Mouse (Mus musculus) CH12.LX (cell line): ENCODE measurements around the gene Coro2a. TPM values are rescaled to one million over a fixed set of nuclear protein-coding genes. Genes with fewer than 3 reads are reported as not detected.

Experiments
- DNase-seq: peaks from one replicate; pipeline ENCODE4 v3.0.0-alpha.2; 2013; ENCODE audit errors: extremely low read depth
- H3K27ac ChIP-seq: 2 replicates; pipeline ENCODE4 v1.5.1; 2012; ENCODE audit warnings: low read depth, mild to moderate bottlenecking, control low read depth, moderate library complexity; ENCODE audit not compliant: insufficient read depth
- H3K27me3 ChIP-seq: replicated peaks from 2 replicates; pipeline ENCODE3; 2012; ENCODE audit warnings: inconsistent platforms
- H3K36me3 ChIP-seq, 2 experiments: replicated peaks in 1 of 2; 2 replicates each; pipeline versions ENCODE3 to v1.6.1; 2012; ENCODE audit warnings: inconsistent platforms in 1 of 2, low read length in 1 of 2, mild to moderate bottlenecking in 1 of 2, mixed read lengths in 1 of 2, moderate library complexity in 1 of 2; ENCODE audit not compliant: control insufficient read depth in 1 of 2, insufficient read depth in 1 of 2
- H3K4me1 ChIP-seq, 2 experiments: 2 replicates each; pipeline ENCODE4 v1.6.1; 2012; ENCODE audit warnings: inconsistent platforms in 1 of 2, moderate library complexity in 1 of 2; ENCODE audit not compliant: insufficient read depth in 2 of 2, control insufficient read depth in 1 of 2
- H3K4me2 ChIP-seq: 2 replicates; pipeline ENCODE4 v1.6.1; 2012; ENCODE audit warnings: low read depth, mild to moderate bottlenecking, control low read depth; ENCODE audit not compliant: poor library complexity, insufficient read depth, severe bottlenecking
- H3K4me3 ChIP-seq, 3 experiments: fragments of 150-350 bp in 1 of 3; sonication (generic) in 1 of 3; replicated peaks in 1 of 3; 2 replicates each; pipeline versions ENCODE3 to v1.5.1; 2011 to 2012; ENCODE audit warnings: low read depth in 2 of 3, low read length in 2 of 3, mild to moderate bottlenecking in 2 of 3, moderate library complexity in 2 of 3, control low read depth in 1 of 3, improper control_type of control experiment in 1 of 3, inconsistent platforms in 1 of 3, mixed read lengths in 1 of 3; ENCODE audit not compliant: poor library complexity in 1 of 3
- H3K79me2 ChIP-seq: replicated peaks from 2 replicates; pipeline ENCODE4 v1.6.1; 2012; ENCODE audit warnings: mild to moderate bottlenecking, moderate library complexity; ENCODE audit not compliant: control insufficient read depth, poor library complexity, insufficient read depth, severe bottlenecking; ENCODE audit errors: extremely low read depth
- H3K9ac ChIP-seq: 2 replicates; pipeline ENCODE4 v1.6.1; 2012; ENCODE audit warnings: low read depth, mild to moderate bottlenecking, control low read depth, moderate library complexity; ENCODE audit not compliant: insufficient read depth
- H3K9me3 ChIP-seq: replicated peaks from 2 replicates; pipeline ENCODE3; 2012; ENCODE audit warnings: low read length, inconsistent platforms, mixed read lengths
- BHLHE40 ChIP-seq: IDR thresholded peaks from 2 replicates; pipeline ENCODE4 v1.6.1; 2011; ENCODE audit warnings: mild to moderate bottlenecking, low read depth, low read length, improper control_type of control experiment
- CHD1 ChIP-seq: IDR thresholded peaks from 2 replicates; pipeline ENCODE4 v1.6.1; 2012; ENCODE audit warnings: low read depth, low read length, improper control_type of control experiment, inconsistent platforms
- CHD2 ChIP-seq: IDR thresholded peaks from 2 replicates; pipeline ENCODE4 v1.6.1; 2011; ENCODE audit warnings: low read length, improper control_type of control experiment
- CTCF ChIP-seq, 2 experiments: IDR thresholded peaks in 1 of 2; conservative IDR thresholded peaks in 1 of 2; 2 replicates each; pipeline ENCODE4 v1.5.1; 2011 to 2012; ENCODE audit warnings: low read depth in 2 of 2, low read length in 2 of 2, improper control_type of control experiment in 1 of 2, inconsistent platforms in 1 of 2, mild to moderate bottlenecking in 1 of 2, moderate library complexity in 1 of 2
- E2F4 ChIP-seq: IDR thresholded peaks from 2 replicates; pipeline ENCODE4 v1.6.1; 2011; ENCODE audit warnings: low read depth, low read length, improper control_type of control experiment; ENCODE audit not compliant: insufficient replicate concordance
- ELF1 ChIP-seq: IDR thresholded peaks from 2 replicates; pipeline ENCODE4 v1.6.1; 2014; ENCODE audit warnings: low read depth, mild to moderate bottlenecking, inconsistent platforms, low read length, improper control_type of control experiment
- EP300 ChIP-seq: IDR thresholded peaks from 2 replicates; pipeline ENCODE4 v1.6.1; 2011; ENCODE audit warnings: low read length, improper control_type of control experiment
- HCFC1 ChIP-seq: IDR thresholded peaks from 2 replicates; pipeline ENCODE4 v1.6.1; 2012; ENCODE audit warnings: low read depth, mild to moderate bottlenecking, inconsistent platforms, low read length, improper control_type of control experiment
- IRF4 ChIP-seq: IDR thresholded peaks from 2 replicates; pipeline ENCODE4 v1.6.1; 2014; ENCODE audit warnings: low read depth, mild to moderate bottlenecking, inconsistent platforms, low read length, improper control_type of control experiment
- JUN ChIP-seq: IDR thresholded peaks from 2 replicates; pipeline ENCODE4 v1.6.1; 2011; ENCODE audit warnings: low read depth, mild to moderate bottlenecking, low read length, improper control_type of control experiment, moderate library complexity; ENCODE audit not compliant: insufficient read depth
- JUND ChIP-seq: conservative IDR thresholded peaks from 2 replicates; pipeline ENCODE4 v1.6.1; 2011; ENCODE audit warnings: low read depth, low read length, improper control_type of control experiment
- KAT2A ChIP-seq: IDR thresholded peaks from 2 replicates; pipeline ENCODE4 v1.6.1; 2012; ENCODE audit warnings: low read length, improper control_type of control experiment, inconsistent platforms; ENCODE audit not compliant: insufficient replicate concordance
- MAFK ChIP-seq: IDR thresholded peaks from 2 replicates; pipeline ENCODE4 v1.6.1; 2011; ENCODE audit warnings: low read length, improper control_type of control experiment; ENCODE audit not compliant: insufficient replicate concordance
- MAZ ChIP-seq: IDR thresholded peaks from 2 replicates; pipeline ENCODE4 v1.6.1; 2012; ENCODE audit warnings: low read depth, mild to moderate bottlenecking, inconsistent platforms, low read length, improper control_type of control experiment, moderate library complexity
- MEF2A ChIP-seq: IDR thresholded peaks from 2 replicates; pipeline ENCODE4 v1.6.1; 2014; ENCODE audit warnings: low read depth, mild to moderate bottlenecking, inconsistent platforms, low read length, improper control_type of control experiment, borderline replicate concordance
- MXI1 ChIP-seq: IDR thresholded peaks from 2 replicates; pipeline ENCODE4 v1.6.1; 2011; ENCODE audit warnings: mild to moderate bottlenecking, low read depth, low read length, improper control_type of control experiment
- MYC ChIP-seq: IDR thresholded peaks from 2 replicates; pipeline ENCODE4 v1.6.1; 2011; ENCODE audit warnings: low read depth, mild to moderate bottlenecking, improper control_type of control experiment, low read length
- NELFE ChIP-seq: IDR thresholded peaks from 2 replicates; pipeline ENCODE4 v1.6.1; 2011; ENCODE audit warnings: low read depth, low read length, improper control_type of control experiment
- NRF1 ChIP-seq: IDR thresholded peaks from 2 replicates; pipeline ENCODE4 v1.6.1; 2014; ENCODE audit warnings: low read depth, mild to moderate bottlenecking, inconsistent platforms, low read length, improper control_type of control experiment, moderate library complexity
- POLR2AphosphoS2 ChIP-seq: IDR thresholded peaks from 2 replicates; pipeline ENCODE4 v1.6.1; 2011; ENCODE audit warnings: low read depth, low read length, improper control_type of control experiment
- SIN3A ChIP-seq: IDR thresholded peaks from 2 replicates; pipeline ENCODE4 v1.6.1; 2012; ENCODE audit warnings: low read length, improper control_type of control experiment, inconsistent platforms
- SMC3 ChIP-seq: IDR thresholded peaks from 2 replicates; pipeline ENCODE4 v1.6.1; 2011; ENCODE audit warnings: low read depth, low read length, improper control_type of control experiment
- TBP ChIP-seq: conservative IDR thresholded peaks from 2 replicates; pipeline ENCODE4 v1.6.1; 2011; ENCODE audit warnings: low read depth, low read length, improper control_type of control experiment
- TCF12 ChIP-seq: IDR thresholded peaks from 2 replicates; pipeline ENCODE4 v1.6.1; 2014; ENCODE audit warnings: low read depth, mild to moderate bottlenecking, inconsistent platforms, low read length, improper control_type of control experiment
- UBTF ChIP-seq: IDR thresholded peaks from 2 replicates; pipeline ENCODE4 v1.6.1; 2012; ENCODE audit warnings: low read depth, mild to moderate bottlenecking, inconsistent platforms, low read length, improper control_type of control experiment, moderate library complexity
- USF1 ChIP-seq: IDR thresholded peaks from 2 replicates; pipeline ENCODE4 v1.6.1; 2014; ENCODE audit warnings: low read depth, mild to moderate bottlenecking, inconsistent platforms, low read length, improper control_type of control experiment
- USF2 ChIP-seq: conservative IDR thresholded peaks from 2 replicates; pipeline ENCODE4 v1.6.1; 2011; ENCODE audit warnings: low read depth, low read length, improper control_type of control experiment
- ZC3H11A ChIP-seq: IDR thresholded peaks from 2 replicates; pipeline ENCODE4 v1.6.1; 2012; ENCODE audit warnings: low read depth, mild to moderate bottlenecking, inconsistent platforms, low read length, improper control_type of control experiment
- ZMIZ1 ChIP-seq: IDR thresholded peaks from 2 replicates; pipeline ENCODE4 v1.6.1; 2012; ENCODE audit warnings: low read depth, mild to moderate bottlenecking, inconsistent platforms, low read length, improper control_type of control experiment
- ZNF384 ChIP-seq: IDR thresholded peaks from 2 replicates; pipeline ENCODE4 v1.6.1; 2012; ENCODE audit warnings: low read depth, low read length, improper control_type of control experiment, inconsistent platforms
- dilution Hi-C: fragments of 300-500 bp; cut with MboI; formaldehyde crosslinking; loops from 2 replicates; pipeline ENCODE4 v1.14.3; 2020; ENCODE audit warnings: low sequenced_read_pairs; ENCODE audit not compliant: extremely low pct_unique_long_range_greater_than_20kb, extremely low pct_ligation_motif_present
- in situ Hi-C: fragments of 300-500 bp; cut with MboI; formaldehyde crosslinking; loops from 3 replicates; pipeline ENCODE4 v1.14.3; 2019; ENCODE audit warnings: low sequenced_read_pairs, low pct_ligation_motif_present, low pct_unique_long_range_greater_than_20kb, mixed read lengths
- polyA plus RNA-seq: library from polyadenylated mRNA; unstranded; fragments of >175 nt; gene quantifications from 2 replicates; pipeline ENCODE4 v1.2.1, GENCODE M21; 2012; ENCODE audit warnings: low read depth; ENCODE audit not compliant: insufficient read length
- total RNA-seq, 2 experiments: library from RNA; depleted of rRNA; stranded (reverse); fragments of 300-350 nt in 1 of 2; fragments of >200 nt in 1 of 2; gene quantifications; 2 replicates each; pipeline ENCODE4 v1.2.3; 2012 to 2014

The Coro2a gene
- total and polyA plus RNA-seq, 3 experiments = 24.6 to 223 (median 129) TPM

GRCm38 (mm10) chr4:46539167-46539566 lies 62.8 kb downstream of the Coro2a start:
- TF ChIP-seq ELF1 (no peak), NELFE (no peak), POLR2AphosphoS2 (no peak), ZNF384 (no peak), EP300 (no peak)
- no peak overlapping the region for H3K9ac ChIP-seq
- H3K27me3 ChIP-seq = no peaks in the 10 kb centered on the region
- dilution Hi-C loops (no loop called here), in situ Hi-C loops (loop anchor here (10.0 kb wide), 1 partner anchor 116 kb away; the partner anchor contains the start of gene Tbc1d2)
- H3K4me1 ChIP-seq = peaks cover 5 to 22% of the 10 kb centered on the region in 2 experiments; a peak in 2 of 4 replicates
- no peak overlapping the region for H3K4me3 ChIP-seq
- H3K4me2 ChIP-seq = no peak overlapping the region
- H3K36me3 ChIP-seq = peaks cover 59 to 65% of the 10 kb centered on the region in 2 experiments
- no peak overlapping the region for H3K27ac ChIP-seq
- no peak for DNase-seq
- no peaks in the 10 kb centered on the region for H3K9me3 ChIP-seq
- H3K79me2 ChIP-seq = peaks cover 2% of the 10 kb centered on the region; the same call in 1 of the 2 replicates

GRCm38 (mm10) chr4:46535840-46536361 lies 66.1 kb downstream of the Coro2a start, which contains the start of gene Trim14:
TSS of gene Trim14 (minus strand) at chr4:46536141.
- Histone ChIP-seq H3K79me2 (peaks cover 7% of the 10 kb centered on the region; the same call in 1 of the 2 replicates), H3K27ac (peak within 1 kb of the TSS; percentile 97), H3K9me3 (no peaks in the 10 kb centered on the region), H3K4me3 (peak within 1 kb of the TSS; percentile 86 to 99 (median 98)), H3K36me3 (peaks cover 45 to 59% of the 10 kb centered on the region in 2 experiments), H3K9ac (peak within 1 kb of the TSS; percentile 89), H3K4me1 (peaks cover 5 to 26% of the 10 kb centered on the region in 2 experiments; a peak in 3 of 4 replicates), H3K27me3 (no peaks in the 10 kb centered on the region), H3K4me2 (peak within 1 kb of the TSS; percentile 77)
- dilution Hi-C loops (no loop called here), in situ Hi-C loops (loop anchor here (10.0 kb wide), 1 partner anchor 119 kb away; the partner anchor contains the start of gene Tbc1d2)
- peak; percentile 86 for DNase-seq
- 0 out of 2 replicates have a peak, but pooled peaks have one; percentile 25 for TF ChIP-seq SIN3A
- TF ChIP-seq MEF2A = 0 out of 2 replicates have a peak, but pooled peaks have one; percentile 23
- 0 out of 2 replicates have a peak, but pooled peaks have one; percentile 22 for TF ChIP-seq NRF1
- TF ChIP-seq UBTF = 0 out of 2 replicates have a peak, but pooled peaks have one; percentile 72
- TF ChIP-seq TBP = 0 out of 2 replicates have a peak, but pooled peaks have one; percentile 50
- no peak for TF ChIP-seq KAT2A
- peak; percentile 60; the same call in 1 of the 2 replicates for TF ChIP-seq TCF12
- TF ChIP-seq CHD2 = no peak
- peak; percentile 76; the same call in 1 of the 2 replicates for TF ChIP-seq IRF4
- TF ChIP-seq MAFK = no peak
- TF ChIP-seq E2F4 = no peak
- peak; percentile 92 for TF ChIP-seq POLR2AphosphoS2
- TF ChIP-seq CTCF (conservative IDR thresholded peaks at IDR 0.05 in 1 of 2, IDR thresholded peaks at IDR 0.05 in 1 of 2; ENCODE audit: low read depth in 2 of 2, low read length in 2 of 2) = peak in 1 of 2 experiments; percentile 61; a peak in 2 of 4 replicates
- TF ChIP-seq NELFE = peak; percentile 80
- no peak for TF ChIP-seq JUN
- TF ChIP-seq ZNF384 = no peak
- TF ChIP-seq HCFC1 = no peak; the same call in 1 of the 2 replicates
- TF ChIP-seq ZC3H11A = no peak
- no peak for TF ChIP-seq JUND
- TF ChIP-seq ELF1 = peak; percentile 9; the same call in 1 of the 2 replicates
- TF ChIP-seq MAZ = no peak; the same call in 1 of the 2 replicates
- TF ChIP-seq ZMIZ1 = peak; percentile 86; the same call in 1 of the 2 replicates
- TF ChIP-seq USF2 = no peak
- TF ChIP-seq MYC = no peak
- peak; percentile 46 for TF ChIP-seq SMC3
- no peak for TF ChIP-seq CHD1
- TF ChIP-seq MXI1 = peak; percentile 59; the same call in 1 of the 2 replicates
- TF ChIP-seq BHLHE40 = no peak
- no peak for TF ChIP-seq USF1
